Mouse (Mus musculus): ENCODE data around the gene H3f3a. TPM values are rescaled to one million over a fixed set of nuclear protein-coding genes. Genes with fewer than 3 reads are reported as not detected.

The H3f3a gene
- 3,827 and 3,910 TPM in 2 replicates for polyA plus RNA-seq (2014; fragmentation: Nextera tagmentation; extraction: Ambion mirVana)

DNA sequence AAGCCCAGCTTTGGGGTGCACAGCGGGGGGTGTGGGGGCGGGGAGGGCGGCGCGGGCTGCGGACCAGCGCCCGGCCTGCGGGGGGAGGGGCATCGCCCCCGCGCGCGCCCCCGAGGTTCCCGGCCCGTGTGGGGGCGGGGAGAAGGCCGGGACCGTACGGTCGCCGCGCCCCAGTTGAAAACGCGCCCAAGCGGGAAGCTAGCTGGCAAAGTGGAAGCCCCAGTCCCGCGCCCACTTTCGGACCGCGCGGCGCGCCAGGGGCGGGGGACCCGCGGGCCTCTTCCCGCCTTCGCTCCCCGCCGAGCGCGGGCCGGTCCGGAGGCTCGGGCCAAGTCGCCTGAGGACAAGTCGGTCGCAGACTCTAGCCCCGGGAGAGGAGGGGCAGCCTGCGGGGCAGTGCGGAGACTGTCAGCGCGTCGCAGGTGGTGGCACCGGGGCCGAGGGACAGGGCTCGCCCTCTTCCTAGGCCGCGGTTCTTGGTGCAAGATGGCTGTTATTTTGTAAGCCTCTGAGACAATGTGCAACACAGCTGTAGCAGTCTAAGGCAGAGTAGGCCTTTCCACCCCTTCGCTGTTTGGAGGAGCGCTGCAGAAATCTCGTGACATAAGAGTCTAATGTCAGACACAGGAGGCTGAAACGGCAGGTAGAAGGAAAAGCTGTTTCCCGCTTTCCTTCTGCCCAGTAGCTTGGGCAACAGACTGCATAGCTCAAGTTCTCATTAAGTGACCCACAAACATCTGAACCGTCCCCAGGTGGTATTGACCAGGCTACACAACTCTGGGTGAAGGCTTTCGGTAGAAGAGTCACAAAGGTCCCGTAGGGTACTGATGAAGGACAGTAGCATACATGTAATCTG, at the start of gene H3f3a:
Gene H3f3a, minus strand, starts transcription at position 59 of the 856 bp plus-strand sequence.
- ATAC-seq (ENCODE audit: low FRiP score, low TSS enrichment) (peak; percentile 74), DNase-seq (peak; percentile 74)
- Histone ChIP-seq H3K4me1 (ENCODE audit: control insufficient read depth, insufficient read depth, low read length) (peaks cover 31% of the 10 kb centered on the region), H3K4me3 (replicated peaks; ENCODE audit: low read depth, low read length) (peak within 1 kb of the TSS; percentile 96), H3K9me3 (ENCODE audit: control insufficient read depth, low read length) (no peaks in the 10 kb centered on the region), H3K4me2 (ENCODE audit: low read length) (peak within 1 kb of the TSS; percentile 58), H3K9ac (replicated peaks; ENCODE audit: low read length) (peak within 1 kb of the TSS; percentile 99), H3K36me3 (ENCODE audit: control insufficient read depth, insufficient read depth, low read length) (peaks cover 19% of the 10 kb centered on the region), H3K27ac (replicated peaks; ENCODE audit: low read depth, low read length) (peak within 1 kb of the TSS; percentile 100), H3K27me3 (ENCODE audit: control insufficient read depth, insufficient read depth, low read length) (no peaks in the 10 kb centered on the region)
- WGBS: 1% methylated on average over 65 of the region's 69 CpGs

DNA sequence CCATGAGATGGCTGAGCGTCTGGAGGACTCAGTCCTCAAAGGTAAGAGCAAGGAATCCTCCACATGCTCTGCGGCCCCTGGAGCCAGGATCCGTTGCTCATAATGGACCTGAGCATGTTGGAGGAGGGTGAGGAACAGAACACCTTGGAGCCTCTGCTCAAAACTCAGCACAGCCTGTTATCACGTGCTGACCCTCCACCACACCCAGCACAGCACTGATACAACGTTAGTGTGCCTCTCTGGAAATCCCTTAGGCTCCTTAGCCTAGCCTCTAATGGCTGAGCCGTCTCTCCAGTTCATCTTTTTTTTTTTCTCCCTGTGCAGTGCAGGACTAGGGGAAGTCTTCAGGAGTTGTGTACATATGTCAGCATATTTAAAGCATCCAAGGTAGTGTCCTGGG, 46.3 kb upstream of the H3f3a start:
- H3K9ac ChIP-seq (replicated peaks; ENCODE audit: low read length): no peak overlapping the region
- H3K27me3 ChIP-seq (ENCODE audit: control insufficient read depth, insufficient read depth, low read length): no peaks in the 10 kb centered on the region
- peaks cover 79% of the 10 kb centered on the region for H3K36me3 ChIP-seq (ENCODE audit: control insufficient read depth, insufficient read depth, low read length)
- H3K4me2 ChIP-seq (ENCODE audit: low read length): no peak overlapping the region
- no peak overlapping the region for H3K27ac ChIP-seq (replicated peaks; ENCODE audit: low read depth, low read length)
- H3K4me1 ChIP-seq (ENCODE audit: control insufficient read depth, insufficient read depth, low read length): no peaks in the 10 kb centered on the region
- no peak for ATAC-seq (ENCODE audit: low FRiP score, low TSS enrichment)
- H3K4me3 ChIP-seq (replicated peaks; ENCODE audit: low read depth, low read length): no peak overlapping the region
- H3K9me3 ChIP-seq (ENCODE audit: control insufficient read depth, low read length): no peaks in the 10 kb centered on the region
- WGBS: 93% methylated on average over 6 of the region's 6 CpGs
- no peak for DNase-seq

DNA sequence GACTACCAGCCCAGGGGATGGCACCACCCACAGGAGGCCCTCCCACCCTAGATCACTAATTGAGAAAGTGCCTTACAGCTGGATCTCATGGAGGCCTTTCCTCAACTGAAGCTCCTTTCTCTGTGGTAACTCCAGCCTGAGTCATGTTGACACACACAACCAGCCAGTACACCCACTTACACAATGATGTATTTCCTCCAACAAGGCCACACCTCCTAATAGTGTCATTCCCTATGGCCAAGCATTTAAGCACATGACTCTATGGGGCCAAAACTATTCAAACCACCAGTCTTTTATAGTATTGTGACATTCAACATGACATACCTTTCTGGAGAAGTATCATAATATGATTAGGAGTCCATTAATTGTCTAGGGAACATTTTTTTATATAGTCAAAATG, 45.0 kb upstream of the H3f3a start:
- no peaks in the 10 kb centered on the region for H3K27me3 ChIP-seq (ENCODE audit: control insufficient read depth, insufficient read depth, low read length)
- H3K9me3 ChIP-seq (ENCODE audit: control insufficient read depth, low read length): no peaks in the 10 kb centered on the region
- DNase-seq: no peak
- H3K27ac ChIP-seq (replicated peaks; ENCODE audit: low read depth, low read length): no peak overlapping the region
- no peaks in the 10 kb centered on the region for H3K4me1 ChIP-seq (ENCODE audit: control insufficient read depth, insufficient read depth, low read length)
- peaks cover 72% of the 10 kb centered on the region for H3K36me3 ChIP-seq (ENCODE audit: control insufficient read depth, insufficient read depth, low read length)
- H3K4me3 ChIP-seq (replicated peaks; ENCODE audit: low read depth, low read length): no peak overlapping the region
- H3K9ac ChIP-seq (replicated peaks; ENCODE audit: low read length): no peak overlapping the region
- ATAC-seq (ENCODE audit: low FRiP score, low TSS enrichment): no peak
- no peak overlapping the region for H3K4me2 ChIP-seq (ENCODE audit: low read length)

DNA sequence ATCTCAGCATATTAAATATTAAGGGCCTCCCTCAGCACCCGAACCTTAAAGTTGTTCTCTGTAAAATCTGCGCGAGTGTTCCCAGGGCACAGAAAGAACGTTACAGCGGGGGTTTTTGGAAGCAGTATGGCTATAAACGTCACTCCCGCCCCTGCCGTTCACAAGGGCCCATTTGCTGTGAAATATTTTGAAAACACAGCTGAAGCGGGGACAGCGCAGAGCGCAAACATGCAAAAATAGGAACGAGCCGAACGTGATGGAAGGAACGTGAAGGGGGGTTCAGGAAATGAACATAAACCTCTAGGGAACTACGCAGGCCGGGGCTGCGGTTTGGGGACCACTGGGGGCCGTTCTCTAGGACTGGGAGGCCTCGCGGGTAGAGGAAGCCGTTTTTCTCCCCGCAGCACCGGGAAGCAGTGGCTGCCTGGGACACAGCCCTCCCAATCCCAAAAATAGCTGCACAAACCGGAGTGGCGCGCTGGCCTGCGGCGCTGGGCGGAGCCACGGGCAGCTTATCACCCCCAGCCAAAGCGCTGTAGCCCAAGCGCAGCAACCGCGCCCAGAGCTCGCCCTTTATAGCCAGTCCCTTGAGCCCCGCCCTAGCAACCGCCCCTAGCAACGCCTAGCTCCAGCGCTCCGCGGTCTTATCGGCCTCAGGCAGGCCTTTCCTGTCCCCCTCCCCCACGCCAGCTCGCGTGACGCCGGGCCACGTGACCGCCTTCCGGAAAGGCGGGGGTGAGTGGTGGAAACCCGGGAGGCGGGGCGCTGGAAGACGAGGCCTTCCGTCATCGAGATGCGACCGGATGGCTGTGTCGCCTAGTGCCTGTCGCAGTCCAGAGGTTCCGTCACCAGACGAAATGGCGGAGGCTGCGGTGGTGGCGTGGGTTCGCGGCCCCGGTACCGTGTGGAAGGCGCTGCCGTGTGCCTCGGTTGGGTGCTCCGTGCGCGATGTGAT, 36.9 kb upstream of the H3f3a start, which contains the start of gene Sde2:
Gene Sde2, plus strand, starts transcription at position 812 of the 955 bp plus-strand sequence.
- peaks cover 2% of the 10 kb centered on the region; the same call in 1 of the 2 replicates for H3K36me3 ChIP-seq (ENCODE audit: control insufficient read depth, insufficient read depth, low read length)
- no peaks in the 10 kb centered on the region for H3K27me3 ChIP-seq (ENCODE audit: control insufficient read depth, insufficient read depth, low read length)
- H3K9ac ChIP-seq (replicated peaks; ENCODE audit: low read length): peak within 1 kb of the TSS; percentile 79
- H3K9me3 ChIP-seq (ENCODE audit: control insufficient read depth, low read length): no peaks in the 10 kb centered on the region
- H3K27ac ChIP-seq (replicated peaks; ENCODE audit: low read depth, low read length): peak within 1 kb of the TSS; percentile 99
- DNase-seq (peak; percentile 100), ATAC-seq (ENCODE audit: low FRiP score, low TSS enrichment) (peak; percentile 97)
- under 1% methylated on average over 76 of the region's 77 CpGs for WGBS
- peak within 1 kb of the TSS; percentile 91 for H3K4me2 ChIP-seq (ENCODE audit: low read length)
- peak within 1 kb of the TSS; percentile 78 for H3K4me3 ChIP-seq (replicated peaks; ENCODE audit: low read depth, low read length)
- H3K4me1 ChIP-seq (ENCODE audit: control insufficient read depth, insufficient read depth, low read length): peaks cover 36% of the 10 kb centered on the region

DNA sequence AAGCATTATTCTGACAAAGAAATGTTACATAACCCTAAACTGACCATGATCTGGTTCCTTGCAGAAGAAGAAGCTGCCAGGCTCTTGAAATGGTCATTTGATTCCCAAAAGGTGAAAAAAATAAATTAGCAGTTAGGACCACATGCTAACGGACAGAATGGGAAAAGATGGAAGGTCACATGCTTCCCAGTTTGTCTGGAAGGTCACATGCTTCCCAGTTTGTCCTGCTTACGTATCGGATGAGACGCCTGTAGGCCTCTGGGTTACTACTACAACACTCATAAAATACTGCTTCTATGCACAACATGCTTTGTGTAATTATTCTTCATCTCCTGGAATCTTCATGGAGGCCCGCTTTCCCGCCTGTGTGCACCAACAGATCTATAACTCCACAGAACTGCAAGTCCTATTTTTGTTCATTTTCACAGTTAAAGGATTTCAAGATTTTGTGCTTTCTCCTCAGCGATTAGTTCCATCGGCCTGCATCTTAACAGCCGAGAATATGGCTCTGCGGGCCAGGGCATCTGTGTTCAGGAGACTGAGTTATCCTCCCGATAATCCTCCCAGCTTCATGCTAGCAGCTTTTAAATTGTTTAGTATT, 36.1 kb upstream of the H3f3a start:
- Histone ChIP-seq H3K36me3 (ENCODE audit: control insufficient read depth, insufficient read depth, low read length) (no peaks in the 10 kb centered on the region), H3K4me3 (replicated peaks; ENCODE audit: low read depth, low read length) (peak overlapping the region; percentile 78), H3K9me3 (ENCODE audit: control insufficient read depth, low read length) (no peaks in the 10 kb centered on the region), H3K9ac (replicated peaks; ENCODE audit: low read length) (peak overlapping the region; percentile 79), H3K27me3 (ENCODE audit: control insufficient read depth, insufficient read depth, low read length) (no peaks in the 10 kb centered on the region), H3K4me1 (ENCODE audit: control insufficient read depth, insufficient read depth, low read length) (peaks cover 36% of the 10 kb centered on the region), H3K4me2 (ENCODE audit: low read length) (peak overlapping the region; percentile 91), H3K27ac (replicated peaks; ENCODE audit: low read depth, low read length) (peak overlapping the region; percentile 99)
- no peak for ATAC-seq (ENCODE audit: low FRiP score, low TSS enrichment)
- 19% methylated on average over 11 of the region's 11 CpGs for WGBS
- peak; percentile 68 for DNase-seq

DNA sequence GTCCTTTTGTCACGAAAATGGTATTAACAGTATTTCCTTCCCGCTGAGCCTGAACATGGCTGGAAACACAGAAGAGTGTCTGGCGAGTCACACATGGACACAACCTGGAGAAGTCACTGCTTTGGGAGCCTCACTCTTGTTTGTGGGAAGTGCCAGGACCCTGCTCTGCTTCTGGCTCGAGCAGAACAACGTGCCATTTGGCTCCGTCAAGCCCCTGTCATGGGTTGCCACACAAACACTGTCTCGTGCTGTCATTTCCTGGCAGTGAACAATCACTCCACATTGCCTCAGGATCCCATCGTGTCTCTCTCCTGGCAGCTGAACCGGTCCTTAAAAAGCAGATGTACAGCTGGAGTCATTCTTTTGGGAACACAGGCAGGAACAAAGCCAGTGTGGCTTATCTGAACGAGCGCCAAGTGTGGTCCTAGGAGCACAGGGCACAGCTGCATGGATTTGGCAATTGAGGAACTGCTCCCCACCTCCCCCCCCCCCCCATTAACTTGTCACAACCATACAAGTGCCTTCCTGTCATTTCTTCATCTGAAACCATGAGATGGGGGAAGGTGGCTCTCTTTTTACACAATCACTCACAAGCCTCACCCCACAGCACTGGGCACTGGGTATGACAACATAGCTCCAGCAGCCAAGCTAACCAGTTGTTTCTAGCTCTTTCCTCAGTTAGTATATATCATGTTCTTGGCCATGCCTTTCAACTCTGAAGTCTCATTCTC, 34.9 kb upstream of the H3f3a start:
- DNase-seq (peak; percentile 76), ATAC-seq (ENCODE audit: low FRiP score, low TSS enrichment) (peak; percentile 24; the same call in 1 of the 2 replicates)
- H3K9ac ChIP-seq (replicated peaks; ENCODE audit: low read length): peak overlapping the region; percentile 59
- H3K36me3 ChIP-seq (ENCODE audit: control insufficient read depth, insufficient read depth, low read length): no peaks in the 10 kb centered on the region
- no peaks in the 10 kb centered on the region for H3K9me3 ChIP-seq (ENCODE audit: control insufficient read depth, low read length)
- peak overlapping the region; percentile 99 for H3K27ac ChIP-seq (replicated peaks; ENCODE audit: low read depth, low read length)
- WGBS: 6% methylated on average over 11 of the region's 11 CpGs
- peak overlapping the region; percentile 91 for H3K4me2 ChIP-seq (ENCODE audit: low read length)
- H3K4me3 ChIP-seq (replicated peaks; ENCODE audit: low read depth, low read length): peak overlapping the region; percentile 28
- peaks cover 36% of the 10 kb centered on the region for H3K4me1 ChIP-seq (ENCODE audit: control insufficient read depth, insufficient read depth, low read length)
- H3K27me3 ChIP-seq (ENCODE audit: control insufficient read depth, insufficient read depth, low read length): no peaks in the 10 kb centered on the region

DNA sequence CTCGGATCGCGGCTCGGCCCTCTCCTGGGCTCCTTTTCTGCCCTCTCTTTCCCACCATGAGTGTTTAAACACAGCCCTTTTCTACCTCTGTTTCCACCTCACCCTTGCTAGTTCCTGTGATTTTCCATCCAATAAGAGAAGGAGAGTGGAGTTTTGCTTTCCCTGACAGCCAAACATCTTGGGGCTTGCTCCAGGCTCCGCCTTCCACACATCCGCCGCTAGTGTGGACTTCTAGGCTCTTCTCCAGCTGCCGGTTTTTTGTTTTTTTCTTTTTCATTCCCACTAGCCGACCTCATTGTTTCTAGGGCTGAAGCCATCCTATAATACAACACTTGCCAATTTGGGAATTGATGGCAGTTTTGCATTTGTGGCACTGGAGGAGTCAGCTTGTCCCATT, 34.4 kb upstream of the H3f3a start:
- Histone ChIP-seq H3K9ac (replicated peaks; ENCODE audit: low read length) (peak overlapping the region; percentile 59), H3K27ac (replicated peaks; ENCODE audit: low read depth, low read length) (peak overlapping the region; percentile 99), H3K4me1 (ENCODE audit: control insufficient read depth, insufficient read depth, low read length) (peaks cover 36% of the 10 kb centered on the region), H3K4me3 (replicated peaks; ENCODE audit: low read depth, low read length) (peak overlapping the region; percentile 28), H3K36me3 (ENCODE audit: control insufficient read depth, insufficient read depth, low read length) (no peaks in the 10 kb centered on the region), H3K27me3 (ENCODE audit: control insufficient read depth, insufficient read depth, low read length) (no peaks in the 10 kb centered on the region), H3K4me2 (ENCODE audit: low read length) (peak overlapping the region; percentile 91), H3K9me3 (ENCODE audit: control insufficient read depth, low read length) (no peaks in the 10 kb centered on the region)
- DNase-seq: peak; percentile 88
- 3% methylated on average over 9 of the region's 9 CpGs for WGBS
- peak; percentile 39; the same call in 1 of the 2 replicates for ATAC-seq (ENCODE audit: low FRiP score, low TSS enrichment)

Data from midbrain, embryonic 14.5 days (tissue).